Mouse (Mus musculus) C2C12 (cell line): ENCODE measurements around the gene Nav2.

Experiments used
- CTCF ChIP-seq: IDR thresholded peaks from one replicate; pipeline ENCODE4 v1.5.1; 2011; ENCODE audit not compliant: control insufficient read depth, insufficient read depth, insufficient read length
- MYOD1 ChIP-seq: IDR thresholded peaks from one replicate; pipeline ENCODE4 v1.6.1; 2011; ENCODE audit warnings: low read depth; ENCODE audit not compliant: control insufficient read depth, insufficient read length
- USF1 ChIP-seq: IDR thresholded peaks from one replicate; pipeline ENCODE4 v1.6.1; 2011; ENCODE audit warnings: low read depth, mild to moderate bottlenecking, control low read depth, moderate library complexity

DNA sequence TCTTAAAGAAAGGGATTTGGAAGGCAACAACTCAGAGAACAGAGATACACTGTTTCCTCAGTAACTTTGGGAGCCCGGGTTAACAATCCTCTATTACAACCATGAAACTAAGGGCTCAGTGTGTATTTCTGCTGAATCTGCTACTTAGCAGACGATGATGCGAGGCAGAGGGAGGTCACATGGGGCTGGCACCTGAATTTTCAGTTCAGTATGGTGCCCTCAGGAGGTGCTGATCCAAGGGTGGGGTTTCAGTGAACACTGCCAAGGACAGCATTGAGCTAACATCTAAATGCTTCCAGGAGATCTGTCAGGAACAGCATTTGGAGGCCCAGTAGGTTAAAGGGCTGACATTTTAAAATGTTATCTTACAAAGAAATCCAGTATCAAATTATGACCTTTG lies 28.9 kb upstream of the Nav2 start:
- TF ChIP-seq USF1 = peak; percentile 76
- no peak for TF ChIP-seq CTCF
- no peak for TF ChIP-seq MYOD1
